ENCODE assay signal across 8 mouse cellular contexts in genomic region chr7:127574115-127574514, GRCm38 (mm10). TPM values are rescaled to one million over a fixed set of nuclear protein-coding genes. Genes with fewer than 3 reads are reported as not detected.
A peak's percentile ranks its signal among the peaks of the same experiment; 100 is the strongest.
DNase-seq lines count a peak whose midpoint lies in the region; ATAC-seq and TF ChIP-seq lines count a peak whose summit lies in the region.

No protein-coding gene starts in this region.

- no peaks in the 10 kb centered on the region for H3K9me3 ChIP-seq in heart, embryonic 14.5 days (ENCODE audit: control insufficient read depth, low read length)
- no peaks in the 10 kb centered on the region for H3K9me3 ChIP-seq in ES-E14 (ENCODE audit: control insufficient read depth, insufficient read depth, low read depth, low read length)
- H3K9me3 ChIP-seq in hindbrain, embryonic 10.5 days = no peaks in the 10 kb centered on the region
- no peaks in the 10 kb centered on the region for H3K9me3 ChIP-seq in midbrain, embryonic 11.5 days (ENCODE audit: control insufficient read depth, low read length)

- H3K27ac ChIP-seq in heart, embryonic 14.5 days (replicated peaks in 1 of 2; ENCODE audit: control insufficient read depth in 1 of 2, insufficient read depth in 1 of 2, low read depth in 2 of 2, low read length in 2 of 2) = no peak overlapping the region
- H3K27ac ChIP-seq in ES-E14 (ENCODE audit: insufficient read depth, low read depth, low read length, poor library complexity, severe bottlenecking) = no peak overlapping the region
- H3K27ac ChIP-seq in hindbrain, embryonic 10.5 days = peak overlapping the region; percentile 94
- H3K27ac ChIP-seq in midbrain, embryonic 11.5 days (ENCODE audit: low read depth, low read length) = no peak overlapping the region

- no peaks in the 10 kb centered on the region for H3K27me3 ChIP-seq in heart, embryonic 14.5 days (ENCODE audit: control insufficient read depth, insufficient read depth, low read length)
- no peaks in the 10 kb centered on the region for H3K27me3 ChIP-seq in hindbrain, embryonic 10.5 days (ENCODE audit: insufficient read depth, poor library complexity, severe bottlenecking)
- no peaks in the 10 kb centered on the region for H3K27me3 ChIP-seq in midbrain, embryonic 11.5 days (ENCODE audit: control insufficient read depth, insufficient read depth, low read length)

- intact Hi-C loops in heart, postnatal 25 days (cut with DNase I) = no loop called here
- intact Hi-C loops in left cerebral cortex, postnatal 10 days (cut with DNase I) = no loop called here

- DNase-seq in heart, postnatal 25 days (ENCODE audit: low spot score) = no peak
- DNase-seq in ES-E14 (ENCODE audit: low read depth, low spot score) = no peak
- DNase-seq in hindbrain, embryonic 10.5 days (ENCODE audit: low spot score) = no peak
- no peak for DNase-seq in midbrain, embryonic 11.5 days (ENCODE audit: low spot score, missing footprints)
- DNase-seq in left cerebral cortex, postnatal 10 days (ENCODE audit: extremely low spot score in 1 of 2, low spot score in 2 of 2) = no peak
- DNase-seq in layer of hippocampus, adult 11-12 months (ENCODE audit: low spot score) = no peak
- DNase-seq in frontal cortex, postnatal 14 days (ENCODE audit: low spot score in 2 of 2) = no peak

- peak overlapping the region; percentile 60 to 76 for H3K4me3 ChIP-seq in heart, embryonic 14.5 days (ENCODE audit: control insufficient read depth in 1 of 2, insufficient read depth in 1 of 2, low read depth in 1 of 2, low read length in 2 of 2)
- H3K4me3 ChIP-seq in ES-E14 (ENCODE audit: insufficient read depth in 1 of 2, low read depth in 1 of 2, low read length in 2 of 2, poor library complexity in 1 of 2, severe bottlenecking in 1 of 2) = peak overlapping the region; percentile 77 to 84
- H3K4me3 ChIP-seq in hindbrain, embryonic 10.5 days = peak overlapping the region; percentile 95
- H3K4me3 ChIP-seq in midbrain, embryonic 11.5 days (ENCODE audit: low read depth, low read length) = peak overlapping the region; percentile 78

- H3K4me1 ChIP-seq in heart, embryonic 14.5 days (ENCODE audit: control insufficient read depth in 2 of 2, insufficient read depth in 2 of 2, low read length in 2 of 2) = peaks cover 6 to 21% of the 10 kb centered on the region in 2 experiments; a peak in 3 of 4 replicates
- peaks cover 2 to 6% of the 10 kb centered on the region in 2 experiments; a peak in 3 of 4 replicates for H3K4me1 ChIP-seq in ES-E14 (ENCODE audit: control insufficient read depth in 2 of 2, insufficient read depth in 2 of 2, low read length in 2 of 2, poor library complexity in 1 of 2)
- H3K4me1 ChIP-seq in hindbrain, embryonic 10.5 days (replicated peaks) = peaks cover 26% of the 10 kb centered on the region
- H3K4me1 ChIP-seq in midbrain, embryonic 11.5 days (ENCODE audit: control insufficient read depth, insufficient read depth, low read length) = peaks cover 14% of the 10 kb centered on the region

- 13% methylated on average over 7 of the region's 7 CpGs for WGBS in heart, embryonic 14.5 days
- 27% methylated on average over 7 of the region's 7 CpGs for WGBS in hindbrain, embryonic 10.5 days
- 28% methylated on average over 7 of the region's 7 CpGs for WGBS in midbrain, embryonic 11.5 days

- H3K36me3 ChIP-seq in heart, embryonic 14.5 days (ENCODE audit: control insufficient read depth, insufficient read depth, low read length) = peaks cover 31% of the 10 kb centered on the region
- H3K36me3 ChIP-seq in ES-E14 (ENCODE audit: control insufficient read depth, insufficient read depth, low read length, poor library complexity, severe bottlenecking) = peaks cover 5% of the 10 kb centered on the region
- H3K36me3 ChIP-seq in hindbrain, embryonic 10.5 days = peaks cover 42% of the 10 kb centered on the region
- peaks cover 7% of the 10 kb centered on the region; the same call in 1 of the 2 replicates for H3K36me3 ChIP-seq in midbrain, embryonic 11.5 days (ENCODE audit: control insufficient read depth, insufficient read depth, low read length)

- peak overlapping the region; percentile 87 for H3K9ac ChIP-seq in heart, embryonic 14.5 days (ENCODE audit: low read length)
- peak overlapping the region; percentile 94 for H3K9ac ChIP-seq in ES-E14 (ENCODE audit: insufficient read depth, low read depth, low read length, poor library complexity, severe bottlenecking)
- peak overlapping the region; percentile 88 for H3K9ac ChIP-seq in midbrain, embryonic 11.5 days (ENCODE audit: low read length)

- ATAC-seq in heart, embryonic 14.5 days (ENCODE audit: insufficient number of reproducible peaks, insufficient read depth, low FRiP score, low read depth) = no peak
- ATAC-seq in midbrain, embryonic 11.5 days (ENCODE audit: low FRiP score) = no peak

- H3K4me2 ChIP-seq in heart, embryonic 14.5 days (ENCODE audit: low read length) = peak overlapping the region; percentile 90
- peak overlapping the region; percentile 95 for H3K4me2 ChIP-seq in midbrain, embryonic 11.5 days

- in situ Hi-C loops in ES-E14 (cut with MboI; ENCODE audit: low sequenced_read_pairs in 2 of 2, unreplicated experiment in 2 of 2) = no loop called here

TF ChIP-seq in ES-E14, 5 proteins besides CTCF, POLR2A, EP300 and RAD21:
- TF ChIP-seq HCFC1 (IDR thresholded peaks at IDR 0.05; ENCODE audit: borderline replicate concordance, insufficient read depth, low read length) (no peak), ZC3H11A (IDR thresholded peaks at IDR 0.05; ENCODE audit: borderline replicate concordance, low read depth, low read length) (no peak), MAFK (IDR thresholded peaks at IDR 0.05; ENCODE audit: insufficient read depth, low read depth, low read length) (no peak), CHD2 (IDR thresholded peaks at IDR 0.05; ENCODE audit: low read depth, low read length) (no peak)

RNA-seq across cellular contexts. Expression of gene Phkg2, which starts 1.0 kb away (rescaled TPM):
- 34.3 and 38.7 TPM in 2 replicates for polyA plus RNA-seq in heart, embryonic 14.5 days (2014; fragmentation: Nextera tagmentation; extraction: Ambion mirVana)
- total RNA-seq in heart, postnatal 25 days (2021) = 10 to 100 TPM; 15.6 to 18.9 TPM
- 32.1 and 46.1 TPM in 2 replicates for total RNA-seq in ES-E14 (2012; rRNA removed)
- polyA plus RNA-seq in hindbrain, embryonic 10.5 days (2016; fragmentation: Nextera tagmentation; extraction: Ambion mirVana) = 47.0 and 54.1 TPM in 2 replicates
- 55.1 and 56.2 TPM in 2 replicates for polyA plus RNA-seq in midbrain, embryonic 11.5 days (2014; fragmentation: Nextera tagmentation; extraction: Ambion mirVana)
- total RNA-seq in left cerebral cortex, postnatal 10 days (2021) = 10 to 100 TPM; 71.4 to 76.7 TPM

RNA-seq across cellular contexts. Expression of gene Tmem265, which starts 12.9 kb away (rescaled TPM):
- 1.9 and 2.1 TPM in 2 replicates for polyA plus RNA-seq in heart, embryonic 14.5 days (2014; fragmentation: Nextera tagmentation; extraction: Ambion mirVana)
- not detected for total RNA-seq in heart, postnatal 25 days (2021)
- total RNA-seq in ES-E14 (2012; rRNA removed) = 5.0 TPM in 1 of 2 replicates, not detected in the other
- 7.9 and 13.7 TPM in 2 replicates for polyA plus RNA-seq in hindbrain, embryonic 10.5 days (2016; fragmentation: Nextera tagmentation; extraction: Ambion mirVana)
- 4.0 and 8.4 TPM in 2 replicates for polyA plus RNA-seq in midbrain, embryonic 11.5 days (2014; fragmentation: Nextera tagmentation; extraction: Ambion mirVana)
- 1 to 10 TPM; 1.8 to 4.9 TPM for total RNA-seq in left cerebral cortex, postnatal 10 days (2021)

RNA-seq across cellular contexts. Expression of gene Ccdc189, which starts 14.3 kb away (rescaled TPM):
- 10.1 and 12.7 TPM in 2 replicates for polyA plus RNA-seq in heart, embryonic 14.5 days (2014; fragmentation: Nextera tagmentation; extraction: Ambion mirVana)
- total RNA-seq in heart, postnatal 25 days (2021) = 10 to 100 TPM; 11.3 to 11.4 TPM
- 3.8 and 6.0 TPM in 2 replicates for total RNA-seq in ES-E14 (2012; rRNA removed)
- polyA plus RNA-seq in hindbrain, embryonic 10.5 days (2016; fragmentation: Nextera tagmentation; extraction: Ambion mirVana) = 15.7 and 16.5 TPM in 2 replicates
- 13.4 and 15.8 TPM in 2 replicates for polyA plus RNA-seq in midbrain, embryonic 11.5 days (2014; fragmentation: Nextera tagmentation; extraction: Ambion mirVana)
- total RNA-seq in left cerebral cortex, postnatal 10 days (2021) = 1 to 10 TPM; 8.1 to 8.3 TPM

RNA-seq across cellular contexts. Expression of gene Rnf40, which starts 14.5 kb away (rescaled TPM):
- polyA plus RNA-seq in heart, embryonic 14.5 days (2014; fragmentation: Nextera tagmentation; extraction: Ambion mirVana) = 24.1 and 25.8 TPM in 2 replicates
- total RNA-seq in heart, postnatal 25 days (2021) = 10 to 100 TPM; 37.8 to 44.8 TPM
- total RNA-seq in ES-E14 (2012; rRNA removed) = 71.0 and 94.9 TPM in 2 replicates
- 57.8 and 58.8 TPM in 2 replicates for polyA plus RNA-seq in hindbrain, embryonic 10.5 days (2016; fragmentation: Nextera tagmentation; extraction: Ambion mirVana)
- 36.5 and 39.2 TPM in 2 replicates for polyA plus RNA-seq in midbrain, embryonic 11.5 days (2014; fragmentation: Nextera tagmentation; extraction: Ambion mirVana)
- total RNA-seq in left cerebral cortex, postnatal 10 days (2021) = 10 to 100 TPM; 63.8 to 64.1 TPM

RNA-seq across cellular contexts. Expression of gene Zfp629, which starts 41.5 kb away (rescaled TPM):
- 10.7 and 12.3 TPM in 2 replicates for polyA plus RNA-seq in heart, embryonic 14.5 days (2014; fragmentation: Nextera tagmentation; extraction: Ambion mirVana)
- 10 to 100 TPM; 22.2 to 25.5 TPM for total RNA-seq in heart, postnatal 25 days (2021)
- total RNA-seq in ES-E14 (2012; rRNA removed) = 2.1 and 2.9 TPM in 2 replicates
- 34.5 and 36.7 TPM in 2 replicates for polyA plus RNA-seq in hindbrain, embryonic 10.5 days (2016; fragmentation: Nextera tagmentation; extraction: Ambion mirVana)
- polyA plus RNA-seq in midbrain, embryonic 11.5 days (2014; fragmentation: Nextera tagmentation; extraction: Ambion mirVana) = 32.1 and 34.4 TPM in 2 replicates
- 10 to 100 TPM; 22.3 to 29.8 TPM for total RNA-seq in left cerebral cortex, postnatal 10 days (2021)
